Mouse (Mus musculus) right cerebral cortex, postnatal 25 days (tissue): ENCODE data around the gene Gm12666.
"Not testable (repeated sequence)": the region's sequence is repeated elsewhere in the genome, so short reads cannot be mapped to it uniquely, and the experiment has no call there.

Source experiments
- DNase-seq: peaks from one replicate; pipeline ENCODE4 v3.0.0; 2022

The Gm12666 gene

DNA sequence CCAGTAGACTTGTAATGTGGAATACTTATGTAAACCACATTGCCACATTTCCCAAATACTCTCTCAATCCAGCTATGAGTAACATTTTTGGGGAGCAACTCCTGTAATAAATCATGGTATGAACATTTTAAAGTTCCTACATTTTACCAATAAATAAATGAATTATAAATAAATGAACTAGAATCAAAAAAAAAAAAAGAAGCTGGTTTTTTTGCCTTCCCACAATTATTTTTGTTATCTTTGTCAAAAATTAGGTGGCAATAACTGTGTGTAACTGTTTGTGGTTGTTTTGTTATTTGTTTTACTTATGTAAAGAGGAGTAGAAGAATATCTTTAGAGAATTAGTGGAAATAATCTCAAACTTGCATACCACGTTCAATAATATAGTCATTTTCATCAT lies at the start of gene Gm12666:
Gene Gm12666 (minus strand): TSS at position 101 of the 400 bp plus-strand sequence.
- not testable (repeated sequence) for DNase-seq

DNA sequence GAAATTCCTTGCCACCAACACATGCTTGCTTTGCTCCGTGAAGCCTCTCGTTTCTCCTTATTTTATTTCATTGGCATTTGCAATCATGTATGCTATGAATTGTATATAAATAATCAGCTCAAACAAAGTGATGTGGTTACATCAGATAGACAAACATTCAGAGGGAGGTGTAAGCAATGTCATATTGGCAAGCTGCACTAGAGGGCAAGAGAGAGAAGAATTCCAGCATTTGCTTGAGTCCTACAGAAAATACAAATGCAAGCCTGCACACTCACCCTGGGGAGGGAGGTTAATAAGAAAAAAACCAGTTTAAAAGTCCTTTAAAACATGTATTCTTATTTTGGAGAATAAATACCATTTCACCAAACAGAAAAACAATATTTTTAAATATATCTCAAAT lies 34.8 kb upstream of the Gm12666 start:
- DNase-seq = no peak

GRCm38 (mm10) chr4:92216286-92216685 lies 24.7 kb upstream of the Gm12666 start:
- no peak for DNase-seq

GRCm38 (mm10) chr4:92152646-92153045 lies 38.9 kb downstream of the Gm12666 start:
- no peak for DNase-seq

GRCm38 (mm10) chr4:92147134-92147533 lies 44.4 kb downstream of the Gm12666 start, which contains the start of gene Izumo3:
TSS of gene Izumo3 (minus strand) at chr4:92147234.
- no peak for DNase-seq
